Mouse (Mus musculus) brain, embryonic 14.5 days (tissue): Measurements from ENCODE around the gene Npdc1.

Experiments used
- CTCF ChIP-seq: fragments of 200-500 bp; IDR thresholded peaks from 2 replicates; pipeline ENCODE4 v1.5.1; 2012; ENCODE audit warnings: inconsistent platforms, mild to moderate bottlenecking, moderate library complexity, borderline replicate concordance; ENCODE audit not compliant: insufficient read depth, insufficient read length; ENCODE audit errors: extremely low read depth
- POLR2A ChIP-seq: fragments of 200-500 bp; IDR thresholded peaks from 2 replicates; pipeline ENCODE4 v1.6.1; 2012; ENCODE audit warnings: mild to moderate bottlenecking, inconsistent platforms, borderline replicate concordance; ENCODE audit not compliant: poor library complexity, insufficient read depth, insufficient read length, severe bottlenecking; ENCODE audit errors: extremely low read depth

DNA sequence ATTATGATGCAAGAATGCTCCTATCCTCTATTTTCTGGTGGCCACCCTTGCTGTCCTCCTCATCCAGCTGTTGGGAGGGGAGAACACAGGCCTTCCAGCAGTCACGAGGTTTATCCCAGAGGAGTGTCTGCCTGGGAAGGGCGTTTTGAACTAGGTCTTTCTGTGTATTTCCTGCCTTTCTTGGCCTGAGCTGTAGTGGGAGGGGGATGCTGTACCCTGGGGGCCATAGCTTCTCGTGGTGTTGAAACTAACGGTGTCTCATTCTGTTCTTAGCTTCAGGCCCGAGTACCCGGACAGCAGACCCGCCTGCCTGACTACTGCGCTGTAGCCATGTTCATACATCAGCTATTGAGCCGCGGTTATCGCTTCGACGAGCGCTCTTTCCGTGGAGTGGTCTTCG lies 1.1 kb downstream of the Npdc1 start:
- no peak for TF ChIP-seq CTCF
- no peak for TF ChIP-seq POLR2A
